14 mouse cellular contexts compared by ENCODE assay signal in genomic region chr17:84137393-84138171, GRCm38 (mm10). TPM values are rescaled to one million over a fixed set of nuclear protein-coding genes. Genes with fewer than 3 reads are reported as not detected.
A peak's percentile ranks its signal among the peaks of the same experiment; 100 is the strongest.
DNase-seq lines count a peak whose midpoint lies in the region; ATAC-seq and TF ChIP-seq lines count a peak whose summit lies in the region.
"Had no signal": no experiment of that assay in that cellular context is flagged by ENCODE, and none has a peak within 500 bp of the region (broad histone marks: within the 10 kb centered on the region; RNA-seq: fewer than 3 reads in every experiment).

No protein-coding gene starts in this region.

- H3K9me3 ChIP-seq in heart, embryonic 15.5 days (replicated peaks) = no peaks in the 10 kb centered on the region
- H3K9me3 ChIP-seq: embryonic facial prominence, embryonic 15.5 days; forebrain, embryonic 15.5 days; midbrain, embryonic 13.5 days had no signal

- intact Hi-C loops in heart, postnatal 25 days (cut with DNase I) = no loop called here

- H3K27me3 ChIP-seq in heart, embryonic 15.5 days = no peaks in the 10 kb centered on the region
- H3K27me3 ChIP-seq in small intestine, adult 2 months (ENCODE audit: control insufficient read depth, insufficient read depth, low read length) = no peaks in the 10 kb centered on the region
- H3K27me3 ChIP-seq: embryonic facial prominence, embryonic 15.5 days; forebrain, embryonic 15.5 days; midbrain, embryonic 13.5 days had no signal

- no peak overlapping the region for H3K9ac ChIP-seq in heart, embryonic 15.5 days
- H3K9ac ChIP-seq: embryonic facial prominence, embryonic 15.5 days; forebrain, embryonic 15.5 days; midbrain, embryonic 13.5 days had no signal

- 0 out of 2 replicates have a peak overlapping the region, but pooled peaks have one; percentile 13 for H3K4me2 ChIP-seq in heart, embryonic 15.5 days
- H3K4me2 ChIP-seq: embryonic facial prominence, embryonic 15.5 days; forebrain, embryonic 15.5 days; midbrain, embryonic 13.5 days had no signal

- H3K4me3 ChIP-seq in heart, embryonic 15.5 days = no peak overlapping the region
- peak overlapping the region; percentile 11 for H3K4me3 ChIP-seq in small intestine, adult 2 months (ENCODE audit: low read depth, low read length)
- H3K4me3 ChIP-seq: embryonic facial prominence, embryonic 15.5 days; forebrain, embryonic 15.5 days; midbrain, embryonic 13.5 days had no signal

- H3K4me1 ChIP-seq in heart, embryonic 15.5 days (replicated peaks) = peaks cover 44% of the 10 kb centered on the region
- H3K4me1 ChIP-seq in small intestine, adult 2 months (ENCODE audit: control insufficient read depth, insufficient read depth, insufficient read length, low read length) = peaks cover 74% of the 10 kb centered on the region
- H3K4me1 ChIP-seq: forebrain, embryonic 15.5 days; midbrain, embryonic 13.5 days had no signal

- H3K27ac ChIP-seq in heart, embryonic 15.5 days = no peak overlapping the region
- H3K27ac ChIP-seq in small intestine, adult 2 months (ENCODE audit: insufficient read depth, low read depth, low read length) = peak overlapping the region; percentile 99
- H3K27ac ChIP-seq: embryonic facial prominence, embryonic 15.5 days; forebrain, embryonic 15.5 days; midbrain, embryonic 13.5 days had no signal

- no peak for DNase-seq in heart, postnatal 25 days (ENCODE audit: low spot score)
- DNase-seq in kidney, adult 18-20 months = peak; percentile 71
- peak; percentile 79 to 88 for DNase-seq in kidney, postnatal 36 days
- DNase-seq in urinary bladder, postnatal 4 days (ENCODE audit: low spot score in 2 of 2) = no peak
- no peak for DNase-seq in layer of hippocampus, postnatal 36 days
- no peak for DNase-seq in urinary bladder, postnatal 25 days (ENCODE audit: low spot score)
- DNase-seq: cerebellum, adult 11 months; gastrocnemius, postnatal 25 days had no signal

- WGBS in heart, embryonic 15.5 days = 88% methylated on average over 11 of the region's 11 CpGs
- WGBS in small intestine, adult 2 months = 30% methylated on average over 11 of the region's 11 CpGs

- no peak for ATAC-seq in heart, embryonic 15.5 days (replicated peaks; ENCODE audit: insufficient number of reproducible peaks, insufficient read depth, low FRiP score, low read depth)
- ATAC-seq: forebrain, embryonic 15.5 days; lung, postnatal 0 days; midbrain, embryonic 13.5 days had no signal

- no peak for TF ChIP-seq POLR2A in small intestine, adult 2 months (IDR thresholded peaks at IDR 0.05; ENCODE audit: low read depth, low read length)

- no peaks in the 10 kb centered on the region for H3K36me3 ChIP-seq in heart, embryonic 15.5 days
- no peaks in the 10 kb centered on the region for H3K36me3 ChIP-seq in small intestine, adult 2 months (ENCODE audit: control insufficient read depth, insufficient read depth, low read length)
- H3K36me3 ChIP-seq: embryonic facial prominence, embryonic 15.5 days; forebrain, embryonic 15.5 days; midbrain, embryonic 13.5 days had no signal

- no peak; the same call in 1 of the 2 replicates for TF ChIP-seq CTCF in small intestine, adult 2 months (IDR thresholded peaks at IDR 0.05; ENCODE audit: extremely low read depth, insufficient read length, insufficient replicate concordance, low read depth, low read length)

RNA-seq across cellular contexts. Expression of gene Zfp36l2, which starts 50.2 kb away (rescaled TPM):
- 6.6 and 8.7 TPM in 2 replicates for polyA plus RNA-seq in heart, embryonic 15.5 days (2015; fragmentation: Nextera tagmentation; extraction: Ambion mirVana)
- total RNA-seq in heart, postnatal 25 days (2021) = 10 to 100 TPM; 23.3 to 31.3 TPM
- polyA plus RNA-seq in small intestine, adult 2 months (2012; rRNA removed) = 124 and 220 TPM in 2 replicates
- 10 to 100 TPM; 20.8 to 22.3 TPM for total RNA-seq in layer of hippocampus, postnatal 36 days (2021)

Comparison
In these comparisons a context has a peak if more than half of its experiments do, and no peak if none do; other contexts are left out.
1. DNase-seq: peak in kidney, adult 18-20 months (single experiment) and kidney, postnatal 36 days (2 of 2); none in heart, postnatal 25 days (single experiment), urinary bladder, postnatal 4 days (0 of 2), layer of hippocampus, postnatal 36 days (0 of 2) and urinary bladder, postnatal 25 days (single experiment).